In genomic region chr9:47831412-47831811, GRCm38 (mm10) we compare ENCODE assay signal across 20 mouse cellular contexts.
"Had no signal": no experiment of that assay in that cellular context is flagged by ENCODE, and none has a peak within 500 bp of the region (broad histone marks: within the 10 kb centered on the region; RNA-seq: fewer than 3 reads in every experiment).

No protein-coding gene starts in this region.

- ATAC-seq: liver, postnatal 0 days; lung, postnatal 0 days; midbrain, embryonic 13.5 days; midbrain, embryonic 15.5 days had no signal

- H3K4me2 ChIP-seq: lung, embryonic 15.5 days; midbrain, embryonic 11.5 days; midbrain, embryonic 13.5 days; midbrain, embryonic 15.5 days; neural tube, embryonic 13.5 days; neural tube, embryonic 15.5 days; stomach, embryonic 15.5 days had no signal

- H3K27ac ChIP-seq: lung, embryonic 15.5 days; macrophage; midbrain, embryonic 13.5 days; midbrain, embryonic 15.5 days; neural tube, embryonic 13.5 days; neural tube, embryonic 15.5 days; stomach, embryonic 15.5 days; stomach, postnatal 0 days had no signal

- H3K4me1 ChIP-seq: megakaryocyte, embryonic 14.5 days; stomach, embryonic 15.5 days had no signal

- H3K4me3 ChIP-seq: lung, embryonic 15.5 days; megakaryocyte, embryonic 14.5 days; midbrain, embryonic 13.5 days; midbrain, embryonic 15.5 days; myocyte; neural tube, embryonic 13.5 days; neural tube, embryonic 15.5 days; stomach, embryonic 15.5 days had no signal

- H3K9ac ChIP-seq: liver, postnatal 0 days; lung, embryonic 15.5 days; midbrain, embryonic 13.5 days; midbrain, embryonic 15.5 days; neural tube, embryonic 13.5 days; neural tube, embryonic 15.5 days; stomach, embryonic 15.5 days had no signal

- H3K36me3 ChIP-seq: lung, embryonic 15.5 days; midbrain, embryonic 13.5 days; midbrain, embryonic 15.5 days; neural tube, embryonic 13.5 days; neural tube, embryonic 15.5 days; stomach, embryonic 15.5 days had no signal

- H3K9me3 ChIP-seq: lung, embryonic 15.5 days; megakaryocyte, embryonic 14.5 days; midbrain, embryonic 13.5 days; midbrain, embryonic 15.5 days; neural tube, embryonic 13.5 days; neural tube, embryonic 15.5 days; stomach, embryonic 15.5 days had no signal

- H3K27me3 ChIP-seq: lung, embryonic 15.5 days; midbrain, embryonic 15.5 days; neural tube, embryonic 13.5 days; neural tube, embryonic 15.5 days; stomach, embryonic 15.5 days had no signal

- DNase-seq: liver, postnatal 0 days; lung, adult 2 months; lung, postnatal 14 days; lung, postnatal 36 days; right cerebral cortex, postnatal 14 days; thymus, adult 2 months; thymus, postnatal 25 days; thymus, postnatal 4 days had no signal
